Mouse (Mus musculus): ENCODE measurements at regions not wholly inside any gene's neighbourhood (a gene's known extent, or its start where the extent isn't known, plus 50 kb on each side); places are given as distances from the start of the nearest gene placed in this dataset.

DNA sequence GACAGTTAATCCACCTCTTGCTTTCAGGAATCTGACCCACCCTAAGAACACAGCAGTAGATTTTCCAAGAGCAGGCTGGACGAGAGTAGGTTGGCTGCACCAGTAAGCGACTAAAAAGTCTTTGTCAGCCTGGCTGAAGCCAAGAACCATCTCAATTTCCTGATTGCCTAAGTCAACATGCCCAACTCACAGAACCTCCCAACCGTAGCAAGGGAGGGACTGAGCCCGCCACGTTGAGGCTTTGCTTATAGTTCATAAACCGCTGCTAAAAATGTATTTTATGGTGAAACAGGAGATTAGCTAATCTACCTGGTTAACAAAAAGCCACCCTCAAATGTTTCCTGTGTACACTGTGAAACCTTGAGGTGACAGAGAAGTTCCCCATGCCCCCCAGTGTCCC, 115.4 kb upstream of the Tbl1xr1 start:
- DNase-seq (ENCODE audit: low spot score in 2 of 2) = no peak

DNA sequence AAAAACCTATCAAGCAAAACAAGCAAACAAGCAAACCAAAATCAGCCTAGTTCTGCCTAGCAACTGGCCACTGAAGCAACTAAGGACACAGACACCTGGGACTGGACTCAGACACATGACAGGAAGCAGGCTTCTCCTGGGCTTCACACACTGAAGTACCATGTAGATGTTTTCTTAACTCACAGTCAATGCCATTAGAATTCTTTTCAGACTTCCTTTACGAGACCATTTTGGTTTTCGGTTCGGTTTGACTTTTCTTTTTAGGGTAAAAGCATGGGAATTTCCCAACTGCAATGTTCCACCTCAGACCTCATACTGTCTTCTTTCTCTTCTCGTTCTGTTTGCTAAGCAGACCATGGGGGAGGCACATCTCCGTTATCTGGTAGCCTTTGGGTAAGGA, 114.7 kb upstream of the Tbl1xr1 start:
- DNase-seq (ENCODE audit: low spot score in 2 of 2) = no peak

DNA sequence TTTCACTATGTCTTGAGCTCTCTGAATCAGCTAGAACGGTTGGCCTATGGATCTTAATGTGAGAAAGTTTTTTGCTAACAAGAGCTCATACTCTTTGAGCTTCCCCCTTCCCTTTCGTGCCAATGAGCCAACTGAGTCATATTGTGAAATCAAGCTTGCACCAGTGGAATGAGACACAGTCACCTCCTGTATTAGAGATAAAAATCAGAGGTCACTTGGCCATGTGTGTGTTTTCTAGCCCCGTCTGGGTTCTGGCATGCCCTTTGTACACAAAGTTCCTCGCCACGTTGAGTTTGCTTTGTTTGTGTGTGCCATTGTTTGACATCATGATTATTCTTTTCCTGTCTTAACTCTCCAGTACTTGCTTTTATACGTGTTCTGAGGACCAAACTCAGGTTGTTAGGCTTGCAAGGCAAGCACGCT, 114.1 kb upstream of the Tbl1xr1 start:
- no peak for DNase-seq (ENCODE audit: low spot score in 2 of 2)

DNA sequence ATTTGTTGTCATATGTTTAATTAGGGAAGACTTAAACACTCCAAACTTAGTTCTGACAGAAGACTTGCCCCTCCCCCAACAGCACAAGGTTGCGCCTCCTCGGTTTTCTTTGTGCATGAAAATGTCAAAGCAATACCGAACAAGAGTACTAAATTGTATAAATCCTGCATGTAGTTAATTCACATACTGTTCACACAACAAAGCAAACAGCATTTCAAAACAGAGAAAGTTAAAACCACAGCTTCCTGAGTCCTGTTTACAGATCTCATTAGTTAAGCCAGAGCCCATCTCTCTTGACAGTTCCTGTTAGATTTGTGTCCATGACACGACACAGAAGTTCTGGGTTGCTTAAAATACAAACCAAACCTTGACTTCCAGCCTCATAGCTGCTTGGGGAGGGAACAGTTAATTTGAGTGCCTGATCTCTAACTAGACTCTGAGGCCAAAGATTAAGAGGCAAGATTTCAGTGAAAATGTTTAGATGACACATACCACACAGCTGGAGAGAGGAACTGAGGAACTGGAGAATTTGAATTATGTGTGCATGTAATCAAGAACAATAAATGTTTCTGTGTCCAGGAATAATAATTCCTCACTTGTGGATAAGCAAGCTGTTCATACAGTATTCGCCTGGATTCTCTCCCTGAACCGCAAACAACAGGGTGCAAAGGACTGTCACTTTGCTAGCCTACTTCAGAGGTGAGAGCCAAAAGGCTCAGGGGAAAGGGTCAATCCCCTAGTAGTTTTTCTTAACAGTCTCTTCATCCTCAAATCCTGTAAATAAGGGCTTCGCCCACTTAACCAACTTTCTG, 113.3 kb upstream of the Tbl1xr1 start:
- DNase-seq (ENCODE audit: low spot score in 2 of 2) = no peak

DNA sequence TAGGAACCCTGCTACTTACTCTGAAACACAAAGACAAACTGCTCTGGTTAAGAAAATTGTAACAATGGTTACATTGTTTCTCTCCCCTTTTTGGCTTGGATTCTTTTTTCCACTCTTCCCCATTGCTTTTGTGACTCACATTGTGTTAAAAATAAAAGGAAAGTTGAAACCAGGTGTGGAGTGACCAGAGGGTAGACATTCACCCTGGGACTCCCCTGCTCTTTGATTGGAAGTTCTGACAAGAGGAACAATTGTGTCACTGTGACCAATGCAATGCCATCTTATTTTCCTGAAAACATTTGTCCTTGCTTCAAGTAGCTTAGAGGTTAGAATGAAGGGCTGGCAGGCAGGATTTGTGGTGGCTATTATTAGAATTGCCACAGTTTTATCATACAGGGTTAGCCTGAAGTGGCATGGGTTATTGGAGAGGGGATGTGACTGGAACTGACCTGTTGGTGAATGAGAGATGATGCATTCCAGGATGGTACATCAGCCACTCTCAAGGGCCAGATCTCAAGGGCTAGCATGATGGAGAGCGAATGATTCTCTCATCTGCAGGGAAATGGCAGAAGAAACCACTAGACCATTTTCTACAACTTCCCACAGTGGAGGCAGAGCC, 112.6 kb upstream of the Tbl1xr1 start:
- DNase-seq (ENCODE audit: low spot score in 2 of 2) = no peak

DNA sequence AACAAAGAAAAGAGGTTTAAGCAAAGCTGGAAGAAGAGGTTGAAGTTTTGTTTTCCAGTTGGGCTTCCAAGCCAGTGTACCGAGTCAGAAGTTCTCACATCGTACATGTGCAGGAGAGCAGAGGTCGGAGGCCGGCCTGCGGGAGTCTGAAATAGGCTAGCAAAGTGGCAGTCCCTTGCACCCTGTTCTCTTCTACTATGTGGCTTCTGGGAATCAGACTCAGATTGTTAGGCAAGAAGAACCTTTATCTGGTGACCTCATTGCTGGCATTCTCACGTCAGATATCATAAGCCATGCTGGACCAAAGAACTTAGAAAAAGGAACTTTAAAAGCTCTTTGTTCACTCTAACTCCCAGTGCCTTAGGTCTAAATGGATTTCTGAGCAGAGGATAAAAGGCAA, 112.0 kb upstream of the Tbl1xr1 start:
- no peak for DNase-seq (ENCODE audit: low spot score in 2 of 2)

DNA sequence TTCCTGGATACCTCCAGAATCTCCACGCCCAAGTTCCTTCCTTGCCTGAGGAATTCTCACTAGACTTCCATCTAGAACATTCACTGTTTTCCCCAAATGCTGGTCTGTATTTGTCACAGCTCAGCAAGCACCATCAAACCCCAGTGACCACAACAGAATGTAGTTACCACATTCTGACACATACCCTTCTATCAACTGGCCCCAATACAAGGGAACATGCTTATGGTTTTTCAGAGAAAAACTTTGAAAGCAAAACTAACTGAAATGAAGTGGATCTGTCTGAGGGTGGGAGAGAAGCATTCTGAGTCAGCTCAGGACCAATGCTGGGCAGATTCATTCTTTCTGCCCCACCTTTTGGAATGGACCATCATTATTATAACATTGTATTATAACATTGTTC, 110.9 kb upstream of the Tbl1xr1 start:
- no peak for DNase-seq (ENCODE audit: low spot score in 2 of 2)

DNA sequence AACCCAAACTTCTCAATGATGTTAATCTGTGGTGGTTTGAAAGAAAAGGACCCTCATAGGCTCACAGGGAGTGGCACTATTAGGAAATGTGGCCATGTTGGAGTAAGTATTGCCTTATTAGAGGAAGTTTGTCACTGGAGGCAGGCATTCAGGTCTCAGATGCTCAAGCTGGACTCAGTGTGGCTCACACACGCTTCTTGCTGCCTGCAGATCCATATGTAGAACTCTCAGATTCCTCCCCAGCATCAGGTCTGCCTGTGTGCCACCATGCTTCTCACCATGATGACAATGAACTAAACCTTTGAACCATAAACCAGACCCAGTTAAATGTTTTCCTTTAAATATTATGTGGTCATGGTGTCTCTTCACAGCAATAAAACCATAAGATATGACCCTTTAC, 104.7 kb upstream of the Tbl1xr1 start:
- DNase-seq (ENCODE audit: low spot score in 2 of 2) = no peak

DNA sequence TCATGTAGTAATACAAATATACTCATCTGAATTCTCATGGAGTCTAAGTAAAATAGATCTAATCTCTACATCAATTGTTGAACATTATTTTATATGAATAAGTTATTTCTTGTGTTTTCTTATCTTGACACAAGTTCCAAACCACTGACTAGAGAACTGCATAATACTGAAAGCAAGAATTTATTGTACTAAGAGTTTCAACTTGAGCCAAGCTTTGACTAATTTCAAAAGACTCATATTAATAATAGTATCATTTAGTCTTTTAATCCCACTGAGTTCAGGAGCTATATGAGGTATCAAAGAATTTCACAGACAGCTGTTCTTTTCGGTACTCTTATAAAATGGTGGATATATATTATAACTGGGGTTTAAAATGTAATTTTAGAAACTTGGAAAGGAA, 103.3 kb upstream of the Tbl1xr1 start:
- no peak for DNase-seq (ENCODE audit: low spot score in 2 of 2)

DNA sequence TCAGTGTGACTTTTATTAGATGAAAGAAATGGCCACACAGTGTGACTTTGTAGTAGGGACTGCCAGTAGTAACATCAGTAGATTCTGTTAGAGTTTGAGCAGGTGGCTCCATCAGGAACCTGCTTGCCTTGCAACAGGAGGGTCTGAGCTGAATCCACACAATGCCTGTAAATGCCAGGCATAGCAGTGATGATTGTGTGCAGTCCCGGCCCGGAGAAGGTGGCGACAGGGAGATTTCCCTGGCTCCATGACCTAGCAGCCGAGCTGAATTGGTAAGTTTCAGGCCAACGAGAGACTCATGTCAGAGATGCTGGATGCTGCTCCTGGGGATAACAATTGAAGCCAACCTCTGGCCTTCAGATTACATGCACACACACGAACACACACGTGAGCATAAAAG, 102.8 kb upstream of the Tbl1xr1 start:
- no peak for DNase-seq (ENCODE audit: low spot score in 2 of 2)

DNA sequence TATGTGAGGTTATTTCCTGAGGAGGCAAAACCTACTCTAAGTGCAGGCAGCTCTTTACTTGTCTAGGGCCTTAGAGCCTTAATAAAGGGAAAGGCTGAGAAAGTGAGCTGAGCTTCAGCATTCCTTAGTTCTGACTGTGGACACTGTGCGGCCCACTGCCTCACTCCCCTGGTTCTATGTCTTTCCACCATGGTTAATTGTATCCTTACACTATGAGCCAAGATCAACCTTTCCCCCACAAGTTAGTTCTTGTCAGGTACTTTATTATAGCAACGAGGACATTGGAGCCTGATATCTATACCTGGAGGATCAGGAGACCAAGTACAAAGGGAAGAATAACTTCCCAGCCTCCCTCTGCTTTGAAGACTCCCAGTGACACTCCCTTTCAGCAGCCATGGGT, 101.7 kb upstream of the Tbl1xr1 start:
- DNase-seq (ENCODE audit: low spot score in 2 of 2) = no peak

DNA sequence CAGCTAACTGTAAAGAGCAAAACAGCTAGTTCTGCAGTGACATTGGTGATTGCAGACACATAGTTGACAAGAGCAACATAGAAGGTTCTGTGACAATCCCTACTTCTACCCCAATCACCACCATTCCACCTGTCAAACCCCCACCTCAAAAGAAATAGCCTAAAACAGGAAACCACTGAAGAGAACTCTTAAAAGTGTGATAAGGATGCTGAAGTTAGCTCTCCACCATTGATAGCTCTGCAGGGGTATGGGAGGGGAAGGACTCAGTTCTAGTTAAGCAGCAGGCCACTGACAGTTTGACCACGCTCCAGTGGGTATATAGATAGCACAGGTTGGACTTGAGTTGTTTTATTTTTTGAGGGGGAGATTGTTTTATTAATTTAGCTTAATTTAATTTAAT, 98.7 kb upstream of the Tbl1xr1 start:
- no peak for DNase-seq (ENCODE audit: low spot score in 2 of 2)

DNA sequence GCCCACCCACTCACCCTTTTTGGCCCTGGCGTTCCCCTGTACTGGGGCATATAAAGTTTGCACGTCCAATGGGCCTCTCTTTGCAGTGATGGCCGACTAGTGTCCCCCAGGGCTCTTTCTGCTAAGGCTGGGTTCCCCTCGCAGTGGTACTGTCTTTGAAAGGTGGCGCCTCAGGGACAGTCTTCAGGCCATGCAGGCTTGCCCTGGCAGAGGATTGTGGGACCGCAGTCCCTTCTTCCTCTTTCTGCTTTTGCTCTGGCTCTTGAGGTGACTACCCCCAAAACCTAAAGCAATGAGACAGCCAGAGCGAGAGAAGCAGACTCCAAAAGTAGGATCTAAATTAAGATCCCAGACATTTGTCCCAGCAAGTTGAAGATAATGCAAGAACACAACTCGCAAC, 93.5 kb upstream of the Tbl1xr1 start:
- no peak for DNase-seq (ENCODE audit: low spot score in 2 of 2)

DNA sequence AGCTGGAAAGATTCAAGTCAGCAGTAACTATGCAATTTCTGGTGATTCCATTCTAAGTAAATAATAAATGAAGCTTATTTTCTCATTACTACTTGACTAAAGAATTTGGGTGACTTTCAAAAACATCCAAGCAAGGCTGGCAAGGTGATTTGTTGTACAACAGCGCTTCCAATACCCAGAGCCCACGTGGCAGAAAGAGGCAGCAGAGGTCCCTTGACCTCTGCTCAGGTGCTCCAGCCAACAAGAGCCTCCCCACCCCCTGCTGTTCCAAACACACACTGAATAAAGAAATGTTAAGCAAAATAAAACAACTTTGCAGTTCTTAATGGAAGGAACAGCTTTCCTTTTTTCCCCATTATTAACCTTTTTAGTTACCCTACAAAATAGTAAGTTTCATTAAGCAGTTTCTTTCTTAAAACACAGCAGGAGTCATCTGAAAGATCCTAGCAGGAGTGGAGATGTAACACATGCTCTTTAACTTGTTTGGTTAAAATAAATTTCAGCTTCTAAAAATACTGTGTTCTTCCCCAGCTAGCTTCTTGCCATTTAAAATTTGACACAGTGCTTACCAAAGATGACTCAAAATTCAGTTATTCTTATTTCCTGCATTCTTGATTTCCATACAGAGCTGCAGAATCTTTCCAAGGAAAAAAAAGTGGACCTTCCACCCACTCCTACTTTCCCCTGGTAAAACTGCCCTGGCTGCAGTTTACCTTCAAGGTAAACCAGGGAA, 92.3 kb upstream of the Tbl1xr1 start:
- no peak for DNase-seq (ENCODE audit: low spot score in 2 of 2)

DNA sequence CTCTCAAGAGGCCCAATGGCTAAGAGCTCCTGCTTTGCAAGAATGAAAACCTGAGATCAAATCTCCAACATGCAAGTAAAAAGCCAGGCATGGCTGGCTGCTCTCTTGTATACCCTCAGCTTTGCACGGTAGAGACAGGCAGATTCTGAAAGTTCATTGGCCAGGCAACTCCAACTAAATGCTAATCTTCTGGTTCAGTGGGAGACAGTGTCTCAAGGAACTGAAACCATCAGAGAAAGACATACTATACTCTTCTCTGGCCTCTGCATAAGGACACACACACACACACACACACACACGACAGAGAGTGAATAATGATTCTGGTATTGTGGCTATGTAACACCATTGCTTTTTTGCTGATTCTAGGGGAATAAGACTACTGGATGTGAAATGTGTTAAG, 91.6 kb upstream of the Tbl1xr1 start:
- no peak for DNase-seq (ENCODE audit: low spot score in 2 of 2)

DNA sequence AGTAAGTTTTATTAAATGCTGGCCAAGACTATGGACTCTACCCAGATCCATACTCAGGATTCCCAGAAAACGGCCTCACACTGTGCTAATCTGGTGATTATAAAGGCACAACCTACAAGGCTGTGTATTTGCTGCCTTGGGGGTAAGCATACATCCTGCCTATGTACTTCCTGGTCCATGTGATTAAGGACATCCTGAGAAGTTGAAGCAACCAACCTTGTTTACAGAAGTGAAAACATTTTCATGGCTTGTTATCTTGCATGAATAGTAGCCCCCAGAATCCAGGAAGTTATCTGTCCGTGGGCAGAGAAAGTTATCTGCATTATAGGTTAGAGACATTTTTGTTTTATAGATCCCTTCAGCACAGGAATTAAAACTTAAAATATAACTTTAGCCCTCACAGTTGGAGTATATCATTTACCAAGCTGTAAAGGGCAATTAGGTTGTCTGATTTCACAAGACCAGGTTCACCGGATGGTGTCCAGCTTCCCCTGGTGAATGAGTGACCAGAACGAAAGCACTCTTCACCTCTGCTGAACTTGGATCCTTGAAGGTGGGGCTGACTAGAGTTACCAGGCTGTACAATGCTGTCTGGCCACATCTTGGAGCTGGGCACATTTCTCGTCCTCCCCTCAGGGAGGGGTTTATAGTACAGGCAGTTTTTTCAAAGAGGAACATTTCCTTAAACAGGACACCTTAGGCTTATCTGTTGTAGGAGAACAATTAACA, 90.1 kb upstream of the Tbl1xr1 start:
- no peak for DNase-seq (ENCODE audit: low spot score in 2 of 2)

DNA sequence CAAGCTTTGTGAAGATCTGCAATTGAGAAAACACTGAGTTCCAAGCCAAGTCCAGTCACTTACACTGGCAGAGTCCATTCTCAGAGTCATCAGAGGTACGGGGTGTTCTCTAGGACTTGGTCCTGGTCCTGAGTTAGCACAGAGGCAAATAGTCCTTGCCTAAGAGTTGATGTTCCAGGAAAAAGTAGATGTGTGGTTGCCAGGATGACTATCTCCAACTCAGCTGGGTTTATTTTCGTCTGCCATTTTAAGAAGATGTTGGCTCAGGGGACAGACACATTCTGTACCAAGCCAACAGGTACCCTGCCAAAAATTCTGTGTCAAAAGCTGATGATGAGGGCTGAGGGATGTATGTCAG, 89.6 kb upstream of the Tbl1xr1 start:
- no peak for DNase-seq (ENCODE audit: low spot score in 2 of 2)

DNA sequence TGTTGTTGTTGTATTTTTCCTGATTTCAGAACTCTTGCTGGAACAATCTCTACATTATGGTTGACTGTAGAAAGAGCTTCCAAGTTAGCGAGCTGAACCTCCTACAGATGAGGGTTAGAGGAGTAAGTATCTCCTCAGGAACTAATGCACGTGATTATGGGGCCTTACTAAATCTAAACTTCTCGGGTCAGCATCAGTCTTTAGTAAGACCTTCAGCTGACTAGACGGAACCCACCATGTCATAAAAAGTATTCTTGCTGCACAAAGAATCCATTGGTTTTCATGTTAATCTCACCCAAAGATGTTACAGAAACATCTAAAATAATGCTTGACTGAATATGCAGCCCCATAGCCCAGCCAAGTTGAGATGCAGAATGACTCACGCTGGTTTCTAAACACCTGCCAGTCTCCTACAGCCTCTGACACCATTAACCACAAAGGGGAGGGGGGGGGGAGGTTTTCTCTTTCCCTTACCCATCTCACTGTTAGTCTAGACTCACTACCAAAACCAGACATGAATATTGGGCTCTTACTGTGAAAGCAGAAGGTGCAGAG, 88.9 kb upstream of the Tbl1xr1 start:
- no peak for DNase-seq (ENCODE audit: low spot score in 2 of 2)

DNA sequence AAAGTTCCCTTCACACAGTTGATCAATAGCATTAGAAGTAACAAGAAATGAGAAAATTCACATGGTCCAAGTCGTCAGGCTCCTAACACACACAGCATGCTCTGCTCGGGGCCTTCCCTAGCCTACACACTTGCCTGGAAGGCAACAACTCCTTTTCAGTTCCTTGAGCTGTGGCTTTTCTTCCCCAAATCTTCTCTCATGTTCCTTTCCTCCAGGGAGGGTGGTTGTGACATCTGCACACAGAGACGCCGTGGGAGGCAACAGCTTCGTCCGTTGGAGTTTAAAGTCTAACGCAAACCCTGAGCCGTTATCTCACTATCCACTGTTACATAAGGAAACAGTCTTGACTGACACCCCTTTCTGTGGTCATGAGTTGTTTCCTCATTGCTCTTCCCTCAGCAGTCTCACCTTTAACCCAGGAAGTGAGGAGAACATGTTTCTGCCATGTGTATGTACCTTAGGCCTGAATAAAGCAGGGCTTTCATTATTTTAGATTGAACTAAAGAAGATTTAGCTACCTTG, 88.4 kb upstream of the Tbl1xr1 start:
- no peak for DNase-seq (ENCODE audit: low spot score in 2 of 2)

DNA sequence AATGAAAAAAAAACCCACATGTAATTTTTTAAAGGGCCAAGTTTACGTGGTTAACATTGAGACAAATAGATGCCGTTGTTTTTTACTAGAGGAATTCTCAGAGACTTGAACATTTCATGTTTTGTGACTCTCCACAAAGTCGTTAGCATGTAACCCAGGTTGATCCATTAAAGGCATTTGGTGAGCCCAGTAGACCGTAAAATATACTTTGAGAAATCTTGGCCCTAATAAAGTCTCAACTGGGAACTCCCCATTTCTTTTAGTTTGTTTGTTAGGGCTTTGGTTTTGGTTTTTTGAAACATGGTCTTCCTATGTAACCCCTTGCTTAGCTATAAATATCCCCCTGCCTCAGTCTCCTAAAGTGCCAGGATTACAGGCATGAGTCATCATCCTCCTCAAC, 85.9 kb upstream of the Tbl1xr1 start:
- no peak for DNase-seq (ENCODE audit: low spot score in 2 of 2)

DNA sequence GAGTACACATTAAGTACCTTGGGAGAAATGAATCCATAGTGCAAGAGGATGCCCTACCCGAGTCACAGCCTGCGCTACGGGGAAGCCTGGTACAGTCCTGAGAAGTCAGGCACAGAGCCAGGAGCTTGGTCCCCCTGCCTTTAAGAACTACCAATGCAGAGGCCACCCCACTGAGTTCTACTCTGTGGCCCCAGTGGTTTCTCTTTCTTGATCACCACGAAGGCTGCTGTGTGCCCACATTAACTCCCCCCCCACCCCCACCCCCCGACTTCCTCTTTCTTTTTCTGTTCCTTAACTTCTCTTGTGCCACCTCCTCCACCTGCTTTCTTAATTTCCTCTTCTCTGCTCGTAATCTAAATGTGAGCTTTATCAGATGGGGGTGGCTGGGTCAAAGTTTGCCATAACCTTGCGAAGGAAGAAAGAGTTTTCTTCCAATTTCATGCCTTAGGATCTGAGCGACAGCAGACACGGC, 84.7 kb upstream of the Tbl1xr1 start:
- DNase-seq (ENCODE audit: low spot score in 2 of 2) = no peak
